Mouse (Mus musculus) intestine, postnatal 0 days (tissue): ENCODE data around the gene Kcna1. TPM values are rescaled to one million over a fixed set of nuclear protein-coding genes. Genes with fewer than 3 reads are reported as not detected.

Experiments used
- ATAC-seq: fragments of 200-750 bp; cut with Nextera tagmentation; 2 replicates; pipeline ENCODE4 v1.8.0; 2017; ENCODE audit warnings: mild to moderate bottlenecking, moderate TSS enrichment, moderate library complexity
- H3K27ac ChIP-seq: fragments of 300-500 bp; sonication (generic); 2 replicates; pipeline ENCODE4 v1.5.1; 2014; ENCODE audit warnings: mild to moderate bottlenecking, low read depth, low read length, moderate library complexity
- H3K27me3 ChIP-seq: fragments of 300-500 bp; sonication (generic); replicated peaks from 2 replicates; pipeline ENCODE4 v1.6.1; 2014; ENCODE audit warnings: low read length, mixed read lengths; ENCODE audit not compliant: control insufficient read depth, insufficient read depth
- H3K36me3 ChIP-seq: fragments of 300-500 bp; sonication (generic); 2 replicates; pipeline ENCODE4 v1.6.1; 2014; ENCODE audit warnings: mild to moderate bottlenecking, moderate library complexity; ENCODE audit not compliant: control insufficient read depth, insufficient read depth
- H3K4me1 ChIP-seq: fragments of 300-500 bp; sonication (generic); replicated peaks from 2 replicates; pipeline ENCODE4 v1.6.1; 2014; ENCODE audit warnings: antibody characterized with exemption, low read length, mixed read lengths; ENCODE audit not compliant: control insufficient read depth, insufficient read depth
- H3K4me2 ChIP-seq: fragments of 300-500 bp; sonication (generic); replicated peaks from 2 replicates; pipeline ENCODE4 v1.6.1; 2014; ENCODE audit warnings: low read depth, mild to moderate bottlenecking, moderate library complexity
- H3K4me3 ChIP-seq: fragments of 300-500 bp; sonication (generic); 2 replicates; pipeline ENCODE4 v1.5.1; 2014; ENCODE audit warnings: low read depth, low read length
- H3K9ac ChIP-seq: fragments of 300-500 bp; sonication (generic); 2 replicates; pipeline ENCODE4 v1.6.1; 2014; ENCODE audit warnings: mild to moderate bottlenecking, low read depth, low read length
- H3K9me3 ChIP-seq: fragments of 300-500 bp; sonication (generic); 2 replicates; pipeline ENCODE4 v1.6.1; 2016; ENCODE audit warnings: mixed run types; ENCODE audit not compliant: control insufficient read depth
- CTCF ChIP-seq: sonication (generic); IDR thresholded peaks from 2 replicates; pipeline ENCODE4 v1.5.1; 2016; ENCODE audit warnings: low read depth, mild to moderate bottlenecking, control low read depth, antibody characterized with exemption, moderate library complexity
- WGBS: fragments of 180-500 bp; shearing (Covaris S2); extraction: QIAGEN DNeasy Blood & Tissue Kit; methylation state at CpG from one replicate; pipeline ENCODE4 v1.1.7; 2014; 5-methylcytosine and 5-hydroxymethylcytosine counted together
- polyA plus RNA-seq: library from polyadenylated mRNA; unstranded; fragments of >200 nt; fragmentation: Nextera tagmentation; extraction: Ambion mirVana; gene quantifications from 2 replicates; pipeline ENCODE4 v1.2.1, GENCODE M21; 2015

Kcna1 gene
- polyA plus RNA-seq, 1 experiment from 2014 or later, result 0.16 TPM

DNA sequence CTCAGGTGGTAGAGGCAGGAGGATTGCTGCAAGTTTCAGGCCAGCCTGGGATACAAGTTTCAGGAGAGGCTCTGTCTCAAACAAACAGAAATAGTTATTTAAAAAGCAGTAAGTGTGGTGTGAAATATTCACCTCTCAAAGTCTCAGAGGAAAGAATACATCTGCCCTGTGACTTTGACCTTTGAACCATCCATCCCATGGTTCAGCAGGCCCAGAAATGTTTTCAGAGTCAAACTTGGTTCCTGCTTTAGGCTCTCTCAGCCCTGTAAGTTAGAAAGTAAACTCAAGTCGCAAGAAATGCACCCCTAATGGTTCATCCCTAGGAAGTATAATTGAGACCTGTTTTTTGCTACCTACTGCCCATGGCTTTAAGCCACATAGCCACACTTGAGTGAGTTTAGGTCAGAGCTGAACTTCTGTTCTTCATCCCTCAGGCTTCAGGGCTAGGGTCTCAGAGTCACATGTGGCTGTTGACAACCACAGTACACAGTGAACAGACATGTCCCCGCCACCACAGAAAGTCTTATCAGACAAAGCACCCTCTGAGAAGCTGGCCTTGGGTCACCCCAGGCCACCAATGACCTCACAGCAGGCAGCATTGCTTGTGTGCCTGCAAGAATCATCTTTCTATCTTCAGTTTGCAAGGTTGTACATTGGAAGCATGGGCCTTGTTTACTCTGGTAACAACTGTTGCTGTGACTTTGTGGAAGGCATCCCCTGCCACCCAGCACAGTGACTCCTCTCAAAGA, 11.6 kb upstream of the Kcna1 start:
- WGBS, result 70% methylated on average over 2 of the region's 2 CpGs
- Histone ChIP-seq H3K9me3 (no peaks in the 10 kb centered on the region), H3K4me3 (no peak overlapping the region), H3K27ac (no peak overlapping the region), H3K36me3 (no peaks in the 10 kb centered on the region), H3K4me2 (no peak overlapping the region), H3K9ac (no peak overlapping the region), H3K27me3 (no peaks in the 10 kb centered on the region), H3K4me1 (no peaks in the 10 kb centered on the region)
- no peak for TF ChIP-seq CTCF
- no peak for ATAC-seq

DNA sequence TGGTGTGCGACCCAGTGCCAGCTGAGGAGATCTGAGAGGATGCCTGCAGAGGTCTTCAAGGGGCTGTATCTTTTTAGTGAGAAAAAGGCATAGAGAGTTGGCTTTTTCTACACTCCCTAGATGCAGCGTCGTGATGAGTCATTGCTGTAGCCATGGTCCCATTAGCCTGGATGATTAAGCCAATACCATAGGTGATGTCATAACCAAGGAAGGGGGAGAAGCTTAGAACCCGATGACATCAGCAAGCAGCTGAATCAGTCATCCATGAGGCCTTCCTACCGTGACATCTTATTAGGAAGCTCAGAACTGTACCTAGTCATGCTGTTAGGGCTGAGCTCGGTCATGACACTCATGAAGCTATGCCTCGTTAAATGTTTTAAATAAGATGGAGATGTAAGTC, 7.4 kb upstream of the Kcna1 start:
- Histone ChIP-seq H3K27ac (no peak overlapping the region), H3K9ac (no peak overlapping the region), H3K4me1 (no peaks in the 10 kb centered on the region), H3K9me3 (no peaks in the 10 kb centered on the region), H3K36me3 (no peaks in the 10 kb centered on the region), H3K4me2 (no peak overlapping the region), H3K4me3 (no peak overlapping the region), H3K27me3 (no peaks in the 10 kb centered on the region)
- no peak for ATAC-seq
- 92% methylated on average over 7 of the region's 7 CpGs for whole genome bisulfite sequencing
- TF ChIP-seq CTCF, result no peak

DNA sequence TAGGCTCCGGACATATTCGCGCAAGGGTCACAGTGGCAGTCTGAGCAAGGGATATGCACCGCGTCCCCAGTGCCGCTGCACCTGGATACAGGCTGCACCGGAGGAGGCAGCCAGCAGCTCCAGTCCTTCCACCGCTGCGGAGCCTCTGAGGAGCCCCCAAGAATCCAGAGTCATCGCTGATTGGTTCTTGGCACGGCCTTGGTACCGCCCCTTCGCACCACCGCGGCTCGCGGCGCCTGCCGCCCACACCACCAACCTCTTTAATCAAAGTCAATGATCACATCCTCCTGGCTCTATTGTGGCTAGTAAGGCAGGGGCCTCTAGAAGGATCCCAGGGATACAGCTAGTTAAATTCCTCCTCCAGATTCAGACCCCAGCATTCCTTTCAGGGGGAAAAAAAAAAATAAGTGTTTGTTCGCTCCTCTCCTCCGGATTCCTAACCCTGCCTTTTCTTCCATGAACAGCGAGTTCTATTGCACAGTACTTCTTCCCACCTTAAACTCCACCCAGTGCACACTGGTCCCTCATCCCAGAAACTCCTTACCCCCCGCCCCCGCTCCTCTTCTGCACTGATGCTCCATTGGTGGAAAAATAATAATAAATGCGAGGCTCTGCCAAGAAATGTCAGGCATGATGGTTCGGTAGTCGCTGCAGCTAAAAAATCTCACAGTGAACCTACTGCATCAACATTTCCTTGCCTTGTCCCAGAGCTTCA, 383 bp downstream of the Kcna1 start:
- ATAC-seq, result no peak
- Histone ChIP-seq H3K27ac (no peak overlapping the region), H3K4me1 (0 out of 2 replicates have a peak, but pooled peaks cover 5% of the 10 kb centered on the region), H3K9ac (no peak overlapping the region), H3K9me3 (no peaks in the 10 kb centered on the region), H3K4me2 (peak overlapping the region; percentile 73), H3K36me3 (no peaks in the 10 kb centered on the region), H3K4me3 (peak overlapping the region; percentile 42), H3K27me3 (peaks cover 68% of the 10 kb centered on the region)
- WGBS, result 2% methylated on average over 27 of the region's 27 CpGs
- no peak for TF ChIP-seq CTCF

DNA sequence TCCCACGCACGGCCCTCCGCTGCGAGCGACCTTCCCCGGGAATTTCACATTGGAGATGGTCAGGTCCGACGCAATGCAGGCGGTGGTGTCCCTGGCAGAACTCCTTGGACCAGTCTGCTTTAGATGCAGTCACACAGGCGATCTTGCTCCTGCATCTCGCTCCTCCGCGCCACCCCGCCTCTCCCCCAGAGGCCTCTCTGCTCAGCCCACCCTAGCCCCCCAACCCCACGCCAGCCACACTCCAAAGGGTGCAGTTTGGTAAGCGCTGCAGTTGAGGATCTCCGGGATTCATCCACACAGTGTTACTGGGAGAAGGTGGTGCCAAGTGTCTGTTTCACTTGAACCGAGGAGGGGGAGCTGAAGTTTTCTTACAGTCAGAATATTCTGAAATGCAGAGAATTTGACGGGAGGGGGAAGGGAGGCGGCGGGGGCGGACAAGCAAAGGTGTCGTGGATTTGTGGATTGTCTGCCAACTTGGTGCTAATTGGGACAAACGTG, 1.1 kb downstream of the Kcna1 start:
- Histone ChIP-seq H3K4me3 (peak overlapping the region; percentile 42), H3K9ac (no peak overlapping the region), H3K36me3 (no peaks in the 10 kb centered on the region), H3K9me3 (no peaks in the 10 kb centered on the region), H3K4me2 (peak overlapping the region; percentile 73), H3K27me3 (peaks cover 69% of the 10 kb centered on the region), H3K27ac (no peak overlapping the region), H3K4me1 (0 out of 2 replicates have a peak, but pooled peaks cover 5% of the 10 kb centered on the region)
- no peak for TF ChIP-seq CTCF
- ATAC-seq, result no peak
- WGBS, result under 1% methylated on average over 24 of the region's 24 CpGs

DNA sequence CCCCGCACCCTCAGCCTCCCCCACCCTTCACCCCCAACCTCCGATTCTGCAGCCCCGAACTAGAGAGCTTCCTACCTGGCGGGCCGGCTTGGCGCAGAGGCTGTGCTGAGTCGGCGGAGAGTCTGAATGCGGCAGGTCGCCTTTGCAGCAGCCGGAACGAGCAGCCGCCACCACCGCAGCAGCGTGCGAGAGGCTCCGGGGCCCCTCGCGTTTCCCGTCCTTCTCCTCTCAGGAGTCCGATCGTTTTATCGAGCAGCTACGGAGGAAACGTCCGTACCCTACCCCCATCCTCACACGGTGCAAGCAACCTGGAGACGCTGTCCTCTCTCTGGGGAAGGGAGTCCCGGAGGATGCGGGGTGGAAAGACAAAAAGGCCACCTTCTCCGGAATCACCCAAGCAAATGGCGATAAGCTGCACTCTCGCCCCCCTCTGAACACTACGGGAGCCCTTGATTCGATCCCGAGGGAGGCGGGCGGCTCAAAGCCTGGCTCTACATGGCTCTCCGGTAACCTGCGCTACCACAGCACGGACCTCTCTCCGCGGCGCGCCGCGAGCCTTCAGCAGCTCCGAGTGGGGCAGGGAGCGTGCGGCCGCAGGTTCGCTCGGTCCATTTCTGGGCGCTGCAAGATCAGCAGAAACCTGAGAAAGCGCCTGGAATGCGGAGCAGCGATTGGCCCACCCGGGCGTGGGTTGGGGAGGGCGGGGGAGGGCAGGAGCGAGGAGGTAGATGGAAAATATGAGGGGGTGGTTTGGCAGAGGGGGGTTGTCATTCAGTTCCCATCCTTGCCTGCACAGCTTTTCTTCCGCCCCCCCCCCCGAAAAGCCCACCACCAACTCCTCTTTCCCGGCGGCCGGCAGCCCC, 1.8 kb downstream of the Kcna1 start:
- H3K36me3 ChIP-seq, result no peaks in the 10 kb centered on the region

More for the DNA sequence above, 1.8 kb downstream of the Kcna1 start:
- peak overlapping the region; percentile 42 for H3K4me3 ChIP-seq
- no peak for ATAC-seq
- peaks cover 76% of the 10 kb centered on the region for H3K27me3 ChIP-seq
- H3K4me2 ChIP-seq, result peak overlapping the region; percentile 73
- 0 out of 2 replicates have a peak, but pooled peaks cover 5% of the 10 kb centered on the region for H3K4me1 ChIP-seq
- H3K27ac ChIP-seq, result no peak overlapping the region; the same call in 1 of the 2 replicates
- TF ChIP-seq CTCF, result no peak
- H3K9ac ChIP-seq, result no peak overlapping the region
- no peaks in the 10 kb centered on the region for H3K9me3 ChIP-seq
- under 1% methylated on average over 64 of the region's 66 CpGs for WGBS
